ENCODE assay signal across 14 mouse cellular contexts in genomic region chr4:43720491-43721228, GRCm38 (mm10). TPM values are rescaled to one million over a fixed set of nuclear protein-coding genes. Genes with fewer than 3 reads are reported as not detected.
DNase-seq lines count a peak whose midpoint lies in the region; ATAC-seq lines count a peak whose summit lies in the region.
"Had no signal": no experiment of that assay in that cellular context is flagged by ENCODE, and none has a peak within 500 bp of the region (broad histone marks: within the 10 kb centered on the region; RNA-seq: fewer than 3 reads in every experiment).

No protein-coding gene starts in this region.

- H3K4me2 ChIP-seq in forebrain, embryonic 12.5 days, result no peak overlapping the region
- no peak overlapping the region for H3K4me2 ChIP-seq in hindbrain, embryonic 14.5 days (replicated peaks)
- no peak overlapping the region for H3K4me2 ChIP-seq in hindbrain, embryonic 13.5 days
- H3K4me2 ChIP-seq in stomach, embryonic 15.5 days, result no peak overlapping the region

- 0 out of 2 replicates have a peak, but pooled peaks have one; percentile 4 for ATAC-seq in forebrain, embryonic 12.5 days (ENCODE audit: low FRiP score)
- ATAC-seq in hindbrain, embryonic 14.5 days (ENCODE audit: low FRiP score), result no peak
- no peak for ATAC-seq in hindbrain, embryonic 13.5 days (ENCODE audit: low FRiP score)
- ATAC-seq in stomach, embryonic 15.5 days (ENCODE audit: insufficient read depth, low FRiP score, low read depth), result no peak
- no peak for ATAC-seq in granulocyte monocyte progenitor cell, adult 5-6 weeks (replicated peaks; ENCODE audit: poor library complexity, severe bottlenecking)
- ATAC-seq: liver, postnatal 0 days had no signal

- peaks cover 4% of the 10 kb centered on the region; the same call in 1 of the 2 replicates for H3K4me1 ChIP-seq in forebrain, embryonic 12.5 days
- H3K4me1 ChIP-seq in forebrain, embryonic 10.5 days, result no peaks in the 10 kb centered on the region
- H3K4me1 ChIP-seq in hindbrain, embryonic 14.5 days (replicated peaks; ENCODE audit: control insufficient read depth, insufficient read depth, low read length), result no peaks in the 10 kb centered on the region; the same call in 1 of the 2 replicates
- H3K4me1 ChIP-seq in hindbrain, embryonic 13.5 days (replicated peaks), result 0 out of 2 replicates have a peak, but pooled peaks cover 3% of the 10 kb centered on the region
- no peaks in the 10 kb centered on the region for H3K4me1 ChIP-seq in stomach, embryonic 15.5 days

- WGBS in forebrain, embryonic 12.5 days, result 70% methylated on average over 13 of the region's 16 CpGs
- 87% methylated on average over 14 of the region's 16 CpGs for WGBS in forebrain, embryonic 10.5 days
- 47% methylated on average over 13 of the region's 16 CpGs for WGBS in hindbrain, embryonic 14.5 days
- WGBS in hindbrain, embryonic 13.5 days, result 53% methylated on average over 15 of the region's 16 CpGs
- WGBS in stomach, embryonic 15.5 days, result 39% methylated on average over 14 of the region's 16 CpGs

- H3K4me3 ChIP-seq in forebrain, embryonic 12.5 days (replicated peaks), result no peak overlapping the region
- no peak overlapping the region for H3K4me3 ChIP-seq in forebrain, embryonic 10.5 days
- no peak overlapping the region for H3K4me3 ChIP-seq in hindbrain, embryonic 14.5 days (replicated peaks; ENCODE audit: low read length)
- H3K4me3 ChIP-seq in hindbrain, embryonic 13.5 days, result no peak overlapping the region
- H3K4me3 ChIP-seq in stomach, embryonic 15.5 days (replicated peaks), result no peak overlapping the region

- H3K36me3 ChIP-seq in forebrain, embryonic 12.5 days (replicated peaks), result no peaks in the 10 kb centered on the region
- H3K36me3 ChIP-seq in forebrain, embryonic 10.5 days (replicated peaks), result no peaks in the 10 kb centered on the region
- no peaks in the 10 kb centered on the region for H3K36me3 ChIP-seq in hindbrain, embryonic 14.5 days (replicated peaks; ENCODE audit: control insufficient read depth, insufficient read depth)
- no peaks in the 10 kb centered on the region for H3K36me3 ChIP-seq in hindbrain, embryonic 13.5 days
- H3K36me3 ChIP-seq in stomach, embryonic 15.5 days, result no peaks in the 10 kb centered on the region

- no peak for DNase-seq in forebrain, embryonic 10.5 days (ENCODE audit: extremely low spot score, low spot score)
- peak; percentile 36 for DNase-seq in hindbrain, embryonic 14.5 days (ENCODE audit: low spot score)
- DNase-seq in retina, adult 2 months (ENCODE audit: low read depth, low spot score), result peak; percentile 40
- no peak for DNase-seq in retina, embryonic 14.5 days (ENCODE audit: low spot score)
- DNase-seq: adrenal gland, postnatal 10 days; kidney, postnatal 36 days; liver, postnatal 0 days had no signal

- no peaks in the 10 kb centered on the region for H3K27me3 ChIP-seq in forebrain, embryonic 12.5 days
- no peaks in the 10 kb centered on the region for H3K27me3 ChIP-seq in forebrain, embryonic 10.5 days (ENCODE audit: poor library complexity, severe bottlenecking)
- H3K27me3 ChIP-seq in hindbrain, embryonic 14.5 days (ENCODE audit: control insufficient read depth, insufficient read depth, low read length), result no peaks in the 10 kb centered on the region
- no peaks in the 10 kb centered on the region for H3K27me3 ChIP-seq in hindbrain, embryonic 13.5 days
- H3K27me3 ChIP-seq in stomach, embryonic 15.5 days (replicated peaks), result no peaks in the 10 kb centered on the region

- H3K9ac ChIP-seq in forebrain, embryonic 12.5 days, result no peak overlapping the region
- H3K9ac ChIP-seq in hindbrain, embryonic 14.5 days, result no peak overlapping the region
- no peak overlapping the region for H3K9ac ChIP-seq in hindbrain, embryonic 13.5 days
- no peak overlapping the region for H3K9ac ChIP-seq in stomach, embryonic 15.5 days
- H3K9ac ChIP-seq: liver, postnatal 0 days had no signal

- H3K27ac ChIP-seq in forebrain, embryonic 12.5 days, result 0 out of 2 replicates have a peak overlapping the region, but pooled peaks have one; percentile 43
- no peak overlapping the region for H3K27ac ChIP-seq in forebrain, embryonic 10.5 days
- H3K27ac ChIP-seq in hindbrain, embryonic 14.5 days, result no peak overlapping the region
- H3K27ac ChIP-seq in hindbrain, embryonic 13.5 days, result no peak overlapping the region
- H3K27ac ChIP-seq in stomach, embryonic 15.5 days, result 0 out of 2 replicates have a peak overlapping the region, but pooled peaks have one; percentile 59

- no peaks in the 10 kb centered on the region for H3K9me3 ChIP-seq in forebrain, embryonic 12.5 days
- H3K9me3 ChIP-seq in forebrain, embryonic 10.5 days, result no peaks in the 10 kb centered on the region
- H3K9me3 ChIP-seq in hindbrain, embryonic 14.5 days (ENCODE audit: control insufficient read depth, low read length), result no peaks in the 10 kb centered on the region
- no peaks in the 10 kb centered on the region for H3K9me3 ChIP-seq in hindbrain, embryonic 13.5 days
- no peaks in the 10 kb centered on the region for H3K9me3 ChIP-seq in stomach, embryonic 15.5 days

RNA-seq across cellular contexts. Expression of gene Hrct1, which starts 6.3 kb away (rescaled TPM):
- polyA plus RNA-seq in forebrain, embryonic 12.5 days (2016; fragmentation: Nextera tagmentation; extraction: Ambion mirVana), result 0.13 TPM in 1 of 2 replicates, not detected in the other
- 0.16 and 0.31 TPM in 2 replicates for polyA plus RNA-seq in forebrain, embryonic 10.5 days (2016; fragmentation: Nextera tagmentation; extraction: Ambion mirVana)
- 0.18 and 0.58 TPM in 2 replicates for polyA plus RNA-seq in hindbrain, embryonic 14.5 days (2014; fragmentation: Nextera tagmentation; extraction: Ambion mirVana)
- polyA plus RNA-seq in hindbrain, embryonic 13.5 days (2015; fragmentation: Nextera tagmentation; extraction: Ambion mirVana), result 0.18 and 0.35 TPM in 2 replicates
- 0.67 and 0.87 TPM in 2 replicates for polyA plus RNA-seq in stomach, embryonic 15.5 days (2015; fragmentation: Nextera tagmentation; extraction: Ambion mirVana)
- not detected in 2 replicates for total RNA-seq in granulocyte monocyte progenitor cell, adult 5-6 weeks (2014; fragmentation: Nextera tagmentation)
- total RNA-seq in granulocyte monocyte progenitor cell, adult 5-6 weeks (2017), result not detected in 2 replicates
- total RNA-seq: hematopoietic stem cell, adult 5-6 weeks; monocyte, adult 5-6 weeks had no signal

RNA-seq across cellular contexts. Expression of gene Spaar, which starts 9.2 kb away (rescaled TPM):
- polyA plus RNA-seq in forebrain, embryonic 12.5 days (2016; fragmentation: Nextera tagmentation; extraction: Ambion mirVana), result not detected in 2 replicates
- 0.07 TPM in 1 of 2 replicates, not detected in the other for polyA plus RNA-seq in forebrain, embryonic 10.5 days (2016; fragmentation: Nextera tagmentation; extraction: Ambion mirVana)
- polyA plus RNA-seq in hindbrain, embryonic 14.5 days (2014; fragmentation: Nextera tagmentation; extraction: Ambion mirVana), result 0.04 and 0.07 TPM in 2 replicates
- polyA plus RNA-seq in hindbrain, embryonic 13.5 days (2015; fragmentation: Nextera tagmentation; extraction: Ambion mirVana), result not detected in 2 replicates
- 0.09 and 0.18 TPM in 2 replicates for polyA plus RNA-seq in stomach, embryonic 15.5 days (2015; fragmentation: Nextera tagmentation; extraction: Ambion mirVana)
- not detected in 2 replicates for total RNA-seq in granulocyte monocyte progenitor cell, adult 5-6 weeks (2014; fragmentation: Nextera tagmentation)
- total RNA-seq in granulocyte monocyte progenitor cell, adult 5-6 weeks (2017), result not detected in 2 replicates
- total RNA-seq: hematopoietic stem cell, adult 5-6 weeks; monocyte, adult 5-6 weeks had no signal

RNA-seq across cellular contexts. Expression of gene Olfr71, which starts 10.6 kb away (rescaled TPM):
- 0.09 TPM in 1 of 2 replicates, not detected in the other for polyA plus RNA-seq in forebrain, embryonic 12.5 days (2016; fragmentation: Nextera tagmentation; extraction: Ambion mirVana)
- polyA plus RNA-seq in forebrain, embryonic 10.5 days (2016; fragmentation: Nextera tagmentation; extraction: Ambion mirVana), result not detected in 2 replicates
- not detected in 2 replicates for polyA plus RNA-seq in hindbrain, embryonic 14.5 days (2014; fragmentation: Nextera tagmentation; extraction: Ambion mirVana)
- polyA plus RNA-seq in hindbrain, embryonic 13.5 days (2015; fragmentation: Nextera tagmentation; extraction: Ambion mirVana), result not detected in 2 replicates
- polyA plus RNA-seq in stomach, embryonic 15.5 days (2015; fragmentation: Nextera tagmentation; extraction: Ambion mirVana), result not detected in 2 replicates
- total RNA-seq in granulocyte monocyte progenitor cell, adult 5-6 weeks (2014; fragmentation: Nextera tagmentation), result not detected in 2 replicates
- not detected in 2 replicates for total RNA-seq in granulocyte monocyte progenitor cell, adult 5-6 weeks (2017)
- total RNA-seq: adrenal gland, postnatal 10 days; hematopoietic stem cell, adult 5-6 weeks; left cerebral cortex, postnatal 10 days; monocyte, adult 5-6 weeks had no signal
- polyA plus RNA-seq: liver, postnatal 0 days had no signal

RNA-seq across cellular contexts. Expression of gene Olfr70, which starts 20.1 kb away (rescaled TPM):
- polyA plus RNA-seq in forebrain, embryonic 12.5 days (2016; fragmentation: Nextera tagmentation; extraction: Ambion mirVana), result not detected in 2 replicates
- not detected in 2 replicates for polyA plus RNA-seq in forebrain, embryonic 10.5 days (2016; fragmentation: Nextera tagmentation; extraction: Ambion mirVana)
- not detected in 2 replicates for polyA plus RNA-seq in hindbrain, embryonic 14.5 days (2014; fragmentation: Nextera tagmentation; extraction: Ambion mirVana)
- not detected in 2 replicates for polyA plus RNA-seq in hindbrain, embryonic 13.5 days (2015; fragmentation: Nextera tagmentation; extraction: Ambion mirVana)
- polyA plus RNA-seq in stomach, embryonic 15.5 days (2015; fragmentation: Nextera tagmentation; extraction: Ambion mirVana), result not detected in 2 replicates
- not detected in 2 replicates for total RNA-seq in granulocyte monocyte progenitor cell, adult 5-6 weeks (2014; fragmentation: Nextera tagmentation)
- total RNA-seq in granulocyte monocyte progenitor cell, adult 5-6 weeks (2017), result not detected in 2 replicates
- total RNA-seq: adrenal gland, postnatal 10 days; hematopoietic stem cell, adult 5-6 weeks; left cerebral cortex, postnatal 10 days; monocyte, adult 5-6 weeks had no signal
- polyA plus RNA-seq: liver, postnatal 0 days had no signal

RNA-seq across cellular contexts. Expression of gene Olfr159, which starts 50.1 kb away (rescaled TPM):
- not detected in 2 replicates for polyA plus RNA-seq in forebrain, embryonic 12.5 days (2016; fragmentation: Nextera tagmentation; extraction: Ambion mirVana)
- polyA plus RNA-seq in forebrain, embryonic 10.5 days (2016; fragmentation: Nextera tagmentation; extraction: Ambion mirVana), result not detected in 2 replicates
- polyA plus RNA-seq in hindbrain, embryonic 14.5 days (2014; fragmentation: Nextera tagmentation; extraction: Ambion mirVana), result not detected in 2 replicates
- polyA plus RNA-seq in hindbrain, embryonic 13.5 days (2015; fragmentation: Nextera tagmentation; extraction: Ambion mirVana), result not detected in 2 replicates
- not detected in 2 replicates for polyA plus RNA-seq in stomach, embryonic 15.5 days (2015; fragmentation: Nextera tagmentation; extraction: Ambion mirVana)
- not detected in 2 replicates for total RNA-seq in granulocyte monocyte progenitor cell, adult 5-6 weeks (2014; fragmentation: Nextera tagmentation)
- total RNA-seq in granulocyte monocyte progenitor cell, adult 5-6 weeks (2017), result not detected in 2 replicates
- total RNA-seq: adrenal gland, postnatal 10 days; hematopoietic stem cell, adult 5-6 weeks; left cerebral cortex, postnatal 10 days; monocyte, adult 5-6 weeks had no signal
- polyA plus RNA-seq: liver, postnatal 0 days had no signal

Comparison
In these comparisons a context has a peak if more than half of its experiments do, and no peak if none do; other contexts are left out.
1. H3K27ac ChIP-seq: peak in forebrain, embryonic 12.5 days (single experiment) and stomach, embryonic 15.5 days (single experiment); none in forebrain, embryonic 10.5 days (single experiment), hindbrain, embryonic 14.5 days (single experiment) and hindbrain, embryonic 13.5 days (single experiment).
2. DNase-seq: peak in hindbrain, embryonic 14.5 days (single experiment) and retina, adult 2 months (single experiment); none in forebrain, embryonic 10.5 days (single experiment) and retina, embryonic 14.5 days (single experiment).